Mouse (Mus musculus): Measurements from ENCODE around the gene Tanc1. TPM values are rescaled to one million over a fixed set of nuclear protein-coding genes. Genes with fewer than 3 reads are reported as not detected.

The Tanc1 gene
- polyA plus RNA-seq, 1 experiment from 2014 or later = 52.3 TPM

DNA sequence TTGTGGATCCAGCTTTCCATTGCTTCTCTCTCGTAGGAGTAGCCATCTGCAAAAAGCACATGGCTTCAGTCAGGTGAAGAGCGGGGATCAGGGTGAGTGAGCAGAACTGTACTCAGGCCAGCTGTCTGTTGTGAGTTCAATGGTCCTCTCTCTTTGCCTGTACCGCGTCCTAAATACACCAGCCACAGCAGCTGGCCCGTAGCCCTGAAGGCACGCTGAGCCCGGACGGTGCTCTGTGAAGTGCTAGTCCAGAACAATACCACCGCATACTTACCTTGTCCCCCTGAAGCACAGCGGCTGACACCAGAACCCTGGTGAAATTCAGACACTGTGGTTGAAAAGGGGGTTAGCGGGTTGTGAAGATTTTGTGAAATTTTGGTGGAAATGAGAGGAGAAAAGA lies 241.1 kb downstream of the Tanc1 start:
- Histone ChIP-seq H3K9ac (replicated peaks; ENCODE audit: low read length) (no peak overlapping the region), H3K36me3 (ENCODE audit: insufficient read depth, low read length) (peaks cover 14% of the 10 kb centered on the region), H3K4me1 (ENCODE audit: insufficient read depth, low read length) (no peaks in the 10 kb centered on the region), H3K27ac (ENCODE audit: low read length) (no peak overlapping the region), H3K9me3 (ENCODE audit: low read length) (no peaks in the 10 kb centered on the region), H3K27me3 (ENCODE audit: insufficient read depth, low read length) (no peaks in the 10 kb centered on the region), H3K4me2 (replicated peaks; ENCODE audit: low read depth, low read length) (no peak overlapping the region), H3K4me3 (ENCODE audit: low read length) (no peak overlapping the region)
- 84% methylated on average over 11 of the region's 11 CpGs for WGBS
- ATAC-seq (ENCODE audit: low FRiP score, low TSS enrichment) = no peak; the same call in 1 of the 2 replicates

DNA sequence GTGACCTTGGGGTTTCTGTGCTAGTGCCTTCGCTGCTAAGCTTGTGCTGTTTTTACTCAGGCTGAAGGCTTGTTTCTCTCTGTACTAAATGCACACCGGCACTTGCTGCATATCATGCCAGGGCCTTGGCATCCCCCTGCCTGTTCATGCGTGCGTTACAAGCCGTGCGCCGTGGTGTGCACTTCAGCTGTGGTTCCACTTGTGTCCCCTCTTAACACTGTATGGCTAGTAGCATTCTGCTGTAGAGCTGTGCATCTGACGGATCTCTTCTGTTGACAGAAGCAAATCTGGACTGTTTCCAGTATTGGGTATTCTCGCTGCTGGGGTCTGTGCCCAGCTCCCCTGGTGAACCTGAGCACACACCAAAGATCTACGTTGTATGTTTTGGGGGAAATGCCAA lies 241.7 kb downstream of the Tanc1 start:
- Histone ChIP-seq H3K4me3 (ENCODE audit: low read length) (no peak overlapping the region), H3K9ac (replicated peaks; ENCODE audit: low read length) (no peak overlapping the region), H3K4me2 (replicated peaks; ENCODE audit: low read depth, low read length) (no peak overlapping the region), H3K4me1 (ENCODE audit: insufficient read depth, low read length) (no peaks in the 10 kb centered on the region), H3K27ac (ENCODE audit: low read length) (no peak overlapping the region), H3K9me3 (ENCODE audit: low read length) (no peaks in the 10 kb centered on the region), H3K27me3 (ENCODE audit: insufficient read depth, low read length) (no peaks in the 10 kb centered on the region), H3K36me3 (ENCODE audit: insufficient read depth, low read length) (peaks cover 14% of the 10 kb centered on the region)
- WGBS = 90% methylated on average over 10 of the region's 10 CpGs
- ATAC-seq (ENCODE audit: low FRiP score, low TSS enrichment) = no peak

DNA sequence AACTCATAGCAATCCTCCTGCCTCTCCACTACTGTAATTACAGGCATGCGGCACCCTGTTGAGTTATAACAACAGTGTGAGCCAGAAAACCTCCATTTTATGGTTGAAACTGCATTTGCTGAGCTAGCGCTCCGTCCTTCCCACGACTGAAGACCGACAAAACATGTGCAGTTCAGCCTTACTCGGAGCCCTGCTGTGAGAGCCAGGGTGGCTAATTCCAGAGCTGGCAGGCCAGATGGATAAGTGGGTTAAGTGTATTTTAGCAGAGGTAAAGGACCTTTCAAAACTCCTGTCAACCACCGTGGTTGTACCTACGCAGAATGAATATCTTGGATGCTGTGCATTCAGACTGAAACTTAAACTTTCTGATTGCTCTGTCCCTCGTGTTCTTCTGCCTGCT lies 242.5 kb downstream of the Tanc1 start:
- WGBS = 85% methylated on average over 9 of the region's 9 CpGs
- no peak overlapping the region for H3K27ac ChIP-seq (ENCODE audit: low read length)
- peaks cover 14% of the 10 kb centered on the region for H3K36me3 ChIP-seq (ENCODE audit: insufficient read depth, low read length)
- no peaks in the 10 kb centered on the region for H3K27me3 ChIP-seq (ENCODE audit: insufficient read depth, low read length)
- H3K9me3 ChIP-seq (ENCODE audit: low read length) = no peaks in the 10 kb centered on the region
- no peak overlapping the region for H3K4me3 ChIP-seq (ENCODE audit: low read length)
- H3K4me2 ChIP-seq (replicated peaks; ENCODE audit: low read depth, low read length) = no peak overlapping the region
- no peak overlapping the region for H3K9ac ChIP-seq (replicated peaks; ENCODE audit: low read length)
- no peak for ATAC-seq (ENCODE audit: low FRiP score, low TSS enrichment)
- H3K4me1 ChIP-seq (ENCODE audit: insufficient read depth, low read length) = no peaks in the 10 kb centered on the region

DNA sequence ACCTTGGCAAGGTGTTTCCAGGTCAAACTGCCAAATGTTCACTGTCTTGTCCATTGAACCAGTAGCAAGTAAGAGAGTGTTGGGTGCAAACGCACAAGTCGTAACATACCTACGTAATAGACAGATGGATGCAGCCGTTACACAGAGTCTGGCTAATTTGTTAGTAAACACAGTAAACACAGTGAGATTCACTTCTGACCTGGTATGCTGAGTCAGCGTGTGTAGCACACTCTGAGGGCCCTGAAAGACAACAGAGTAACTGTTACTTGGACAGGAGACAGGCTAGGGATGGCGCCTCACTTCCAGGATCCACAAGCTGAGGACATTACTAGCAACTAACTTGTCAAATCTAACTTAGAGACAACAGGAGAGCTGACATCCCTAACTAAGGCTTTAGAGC lies 250.8 kb downstream of the Tanc1 start:
- Histone ChIP-seq H3K36me3 (ENCODE audit: insufficient read depth, low read length) (peaks cover 4% of the 10 kb centered on the region), H3K9ac (replicated peaks; ENCODE audit: low read length) (no peak overlapping the region)
- 87% methylated on average over 6 of the region's 6 CpGs for WGBS

DNA sequence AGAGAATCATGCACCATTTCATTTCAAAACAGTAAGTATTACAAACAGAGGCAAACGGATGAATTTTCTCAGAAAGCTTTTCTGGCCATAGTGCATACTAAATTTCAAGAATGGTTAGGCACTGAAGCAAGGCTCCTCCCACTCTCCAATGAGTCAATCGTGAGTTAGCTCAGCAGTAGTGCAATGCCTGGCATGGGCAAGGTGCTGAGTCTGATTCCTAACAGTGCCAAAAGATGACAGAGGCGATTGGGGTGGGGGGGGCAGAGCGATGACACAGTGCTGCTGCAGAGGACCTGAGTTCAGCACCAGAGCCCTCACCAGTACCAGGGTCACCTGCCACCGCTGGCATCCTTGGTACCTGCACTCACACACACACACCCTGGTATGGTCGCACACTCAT lies 258.7 kb downstream of the Tanc1 start:
- Histone ChIP-seq H3K36me3 (ENCODE audit: insufficient read depth, low read length) (peaks cover 11% of the 10 kb centered on the region), H3K9ac (replicated peaks; ENCODE audit: low read length) (no peak overlapping the region), H3K4me1 (ENCODE audit: insufficient read depth, low read length) (no peaks in the 10 kb centered on the region), H3K9me3 (ENCODE audit: low read length) (no peaks in the 10 kb centered on the region), H3K27me3 (ENCODE audit: insufficient read depth, low read length) (no peaks in the 10 kb centered on the region), H3K4me2 (replicated peaks; ENCODE audit: low read depth, low read length) (no peak overlapping the region), H3K4me3 (ENCODE audit: low read length) (no peak overlapping the region), H3K27ac (ENCODE audit: low read length) (no peak overlapping the region)
- ATAC-seq (ENCODE audit: low FRiP score, low TSS enrichment) = no peak
- 90% methylated on average over 6 of the region's 6 CpGs for WGBS

More for the DNA sequence above, 250.8 kb downstream of the Tanc1 start:
- H3K4me1 ChIP-seq (ENCODE audit: insufficient read depth, low read length) = no peaks in the 10 kb centered on the region
- H3K4me2 ChIP-seq (replicated peaks; ENCODE audit: low read depth, low read length) = no peak overlapping the region
- no peaks in the 10 kb centered on the region for H3K27me3 ChIP-seq (ENCODE audit: insufficient read depth, low read length)
- no peak overlapping the region for H3K27ac ChIP-seq (ENCODE audit: low read length)
- ATAC-seq (ENCODE audit: low FRiP score, low TSS enrichment) = no peak
- H3K4me3 ChIP-seq (ENCODE audit: low read length) = no peak overlapping the region
- no peaks in the 10 kb centered on the region for H3K9me3 ChIP-seq (ENCODE audit: low read length)

DNA sequence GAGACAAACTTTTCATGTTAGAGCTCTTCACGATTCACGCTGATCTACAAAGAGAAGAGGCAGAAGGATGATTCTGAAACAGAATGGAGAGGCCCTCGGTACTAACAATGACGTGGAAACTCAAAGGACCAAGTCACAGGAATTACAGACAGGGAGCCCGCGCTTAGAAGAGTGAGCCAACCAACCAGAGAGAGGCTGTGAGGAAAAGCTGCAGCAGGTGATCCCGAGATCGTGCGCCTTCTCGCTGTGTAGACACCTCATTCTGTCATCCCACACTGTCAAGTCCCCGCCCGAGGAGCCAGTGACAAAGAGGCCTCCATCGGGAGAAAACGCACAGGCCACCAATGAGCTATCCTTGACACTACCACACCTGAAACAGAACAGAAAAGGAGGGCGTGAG lies 264.6 kb downstream of the Tanc1 start:
- Histone ChIP-seq H3K27me3 (ENCODE audit: insufficient read depth, low read length) (no peaks in the 10 kb centered on the region), H3K27ac (ENCODE audit: low read length) (no peak overlapping the region), H3K4me3 (ENCODE audit: low read length) (no peak overlapping the region), H3K9ac (replicated peaks; ENCODE audit: low read length) (no peak overlapping the region), H3K36me3 (ENCODE audit: insufficient read depth, low read length) (peaks cover 19% of the 10 kb centered on the region), H3K4me1 (ENCODE audit: insufficient read depth, low read length) (peaks cover 5% of the 10 kb centered on the region; the same call in 1 of the 2 replicates), H3K9me3 (ENCODE audit: low read length) (0 out of 2 replicates have a peak, but pooled peaks cover 3% of the 10 kb centered on the region), H3K4me2 (replicated peaks; ENCODE audit: low read depth, low read length) (no peak overlapping the region)
- no peak for ATAC-seq (ENCODE audit: low FRiP score, low TSS enrichment)
- WGBS = 91% methylated on average over 15 of the region's 15 CpGs

DNA sequence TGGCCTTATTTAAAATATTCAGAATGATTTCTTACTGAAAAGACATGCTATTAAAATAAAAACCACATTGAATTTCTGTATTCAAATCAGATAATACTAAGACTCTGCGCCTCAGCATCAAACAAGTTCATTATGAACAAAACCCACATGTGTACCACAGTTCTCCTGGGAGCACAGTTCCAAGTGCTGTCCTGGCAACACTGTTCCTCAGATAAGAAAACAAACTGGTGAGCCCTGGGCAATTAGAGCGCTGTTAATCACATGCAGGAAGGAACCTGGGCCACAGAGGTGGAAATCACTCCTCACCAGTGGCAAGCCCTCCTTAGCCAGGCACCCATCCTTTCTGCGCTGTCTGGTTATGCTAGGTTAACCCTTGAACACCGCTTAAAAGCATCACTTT lies 265.5 kb downstream of the Tanc1 start:
- H3K4me3 ChIP-seq (ENCODE audit: low read length) = no peak overlapping the region
- no peaks in the 10 kb centered on the region for H3K27me3 ChIP-seq (ENCODE audit: insufficient read depth, low read length)
- peaks cover 8% of the 10 kb centered on the region; the same call in 1 of the 2 replicates for H3K4me1 ChIP-seq (ENCODE audit: insufficient read depth, low read length)
- H3K9ac ChIP-seq (replicated peaks; ENCODE audit: low read length) = no peak overlapping the region
- H3K36me3 ChIP-seq (ENCODE audit: insufficient read depth, low read length) = peaks cover 15% of the 10 kb centered on the region; the same call in 1 of the 2 replicates
- no peak overlapping the region for H3K27ac ChIP-seq (ENCODE audit: low read length)
- 80% methylated on average over 4 of the region's 4 CpGs for WGBS
- H3K4me2 ChIP-seq (replicated peaks; ENCODE audit: low read depth, low read length) = no peak overlapping the region
- H3K9me3 ChIP-seq (ENCODE audit: low read length) = 0 out of 2 replicates have a peak, but pooled peaks cover 3% of the 10 kb centered on the region
- ATAC-seq (ENCODE audit: low FRiP score, low TSS enrichment) = no peak

DNA sequence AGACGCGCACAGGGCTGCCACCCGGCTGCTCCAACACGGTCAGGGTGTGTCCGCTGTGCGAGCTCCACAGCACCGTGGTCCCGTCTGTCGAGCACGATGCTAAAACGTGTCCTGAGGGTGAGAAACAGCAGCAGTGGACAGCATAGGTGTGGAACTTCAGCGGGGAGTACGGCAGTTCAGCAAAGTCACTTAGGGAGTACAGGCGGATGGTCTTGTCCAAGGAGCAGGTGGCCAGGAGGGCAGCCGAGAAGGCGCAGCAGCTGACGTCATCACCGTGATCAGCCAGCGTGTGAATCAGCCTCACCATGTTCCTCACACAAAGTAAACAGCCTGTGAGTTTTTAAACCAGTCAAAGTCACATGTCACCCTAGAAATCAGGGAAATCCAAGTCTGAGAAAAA lies 266.4 kb downstream of the Tanc1 start:
- ATAC-seq (ENCODE audit: low FRiP score, low TSS enrichment) = no peak
- Histone ChIP-seq H3K9ac (replicated peaks; ENCODE audit: low read length) (no peak overlapping the region), H3K4me2 (replicated peaks; ENCODE audit: low read depth, low read length) (peak overlapping the region; percentile 27), H3K27ac (ENCODE audit: low read length) (no peak overlapping the region), H3K36me3 (ENCODE audit: insufficient read depth, low read length) (peaks cover 9% of the 10 kb centered on the region; the same call in 1 of the 2 replicates), H3K4me3 (ENCODE audit: low read length) (no peak overlapping the region), H3K9me3 (ENCODE audit: low read length) (0 out of 2 replicates have a peak, but pooled peaks cover 3% of the 10 kb centered on the region), H3K4me1 (ENCODE audit: insufficient read depth, low read length) (peaks cover 8% of the 10 kb centered on the region; the same call in 1 of the 2 replicates), H3K27me3 (ENCODE audit: insufficient read depth, low read length) (no peaks in the 10 kb centered on the region)
- 66% methylated on average over 19 of the region's 19 CpGs for WGBS

DNA sequence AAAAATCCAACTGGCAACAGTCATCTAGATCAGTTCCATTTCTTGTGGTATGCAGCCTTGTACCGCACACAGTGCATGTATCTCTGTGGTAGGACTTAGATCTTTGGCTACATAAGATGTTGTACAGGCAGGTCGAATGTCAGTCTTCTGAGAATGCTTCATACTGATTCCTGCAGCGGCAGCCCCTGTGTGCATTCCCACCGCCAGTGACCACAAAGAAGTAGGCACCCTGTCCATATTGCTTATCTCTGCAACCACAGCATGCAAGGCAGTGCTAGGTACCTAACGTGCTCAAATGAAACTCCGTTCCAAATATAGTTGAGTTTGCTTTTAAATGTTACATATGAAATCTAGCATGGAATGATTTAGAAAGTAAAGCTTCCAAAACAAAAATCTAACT lies 269.6 kb downstream of the Tanc1 start:
- Histone ChIP-seq H3K9me3 (ENCODE audit: low read length) (0 out of 2 replicates have a peak, but pooled peaks cover 3% of the 10 kb centered on the region), H3K4me1 (ENCODE audit: insufficient read depth, low read length) (peaks cover 8% of the 10 kb centered on the region; the same call in 1 of the 2 replicates), H3K4me2 (replicated peaks; ENCODE audit: low read depth, low read length) (peak overlapping the region; percentile 59), H3K27me3 (ENCODE audit: insufficient read depth, low read length) (no peaks in the 10 kb centered on the region), H3K9ac (replicated peaks; ENCODE audit: low read length) (peak overlapping the region; percentile 87), H3K4me3 (ENCODE audit: low read length) (peak overlapping the region; percentile 76), H3K36me3 (ENCODE audit: insufficient read depth, low read length) (peaks cover 9% of the 10 kb centered on the region; the same call in 1 of the 2 replicates), H3K27ac (ENCODE audit: low read length) (no peak overlapping the region)
- 72% methylated on average over 6 of the region's 6 CpGs for WGBS
- ATAC-seq (ENCODE audit: low FRiP score, low TSS enrichment) = no peak

DNA sequence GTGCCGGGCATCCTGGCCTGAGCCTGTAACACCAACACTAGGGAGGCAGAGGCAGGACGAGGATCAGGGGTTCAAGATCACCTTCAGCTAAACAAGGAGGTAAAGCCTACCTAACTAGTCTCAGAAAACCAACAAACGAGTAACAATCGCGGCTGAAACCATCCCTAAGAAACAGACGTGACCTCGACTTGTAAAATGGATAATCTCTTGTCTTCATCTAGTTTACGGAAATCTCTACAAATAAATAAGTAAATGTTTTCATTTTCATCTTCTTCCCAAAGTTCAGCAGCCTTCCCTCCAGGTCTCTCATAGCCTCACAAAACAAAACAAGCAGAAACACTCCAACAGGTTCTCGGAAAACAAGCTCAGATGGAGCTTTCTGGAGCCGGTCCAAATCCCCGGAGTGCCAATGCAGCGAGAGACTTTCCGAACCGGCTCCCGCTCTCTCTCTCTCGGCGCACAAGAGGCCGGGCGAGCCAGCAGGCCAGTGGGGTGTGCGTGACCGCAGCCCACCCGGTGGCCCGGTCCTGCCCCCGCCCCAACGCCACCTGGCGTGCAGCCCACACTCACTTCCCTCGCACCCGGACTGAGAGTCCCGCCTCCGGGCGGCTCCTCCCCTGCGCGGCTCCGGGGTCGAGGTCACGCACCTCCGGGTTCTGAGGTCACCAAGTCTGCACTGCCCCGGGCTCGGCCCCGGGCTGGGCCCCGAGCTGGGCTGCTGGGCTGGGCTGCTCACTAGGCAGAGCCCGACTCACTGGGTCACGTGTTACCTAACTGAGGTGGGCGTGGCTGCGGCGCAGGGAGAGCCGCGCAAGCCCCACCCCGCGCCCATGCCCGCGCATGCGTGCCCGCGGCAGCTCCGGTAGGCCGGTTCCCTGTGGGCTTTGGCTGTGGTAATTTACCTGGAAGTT lies 270.2 kb downstream of the Tanc1 start, which contains the start of gene Wdsub1:
Wdsub1 (minus strand) TSS at position 761 of the 911 bp plus-strand sequence.
- peak; percentile 98 for ATAC-seq (ENCODE audit: low FRiP score, low TSS enrichment)
- no peaks in the 10 kb centered on the region for H3K27me3 ChIP-seq (ENCODE audit: insufficient read depth, low read length)
- WGBS = 4% methylated on average over 56 of the region's 57 CpGs

More for the DNA sequence above, 270.2 kb downstream of the Tanc1 start, which contains the start of gene Wdsub1:
- Histone ChIP-seq H3K27ac (ENCODE audit: low read length) (peak within 1 kb of the TSS; percentile 80), H3K4me1 (ENCODE audit: insufficient read depth, low read length) (peaks cover 8% of the 10 kb centered on the region; the same call in 1 of the 2 replicates), H3K9ac (replicated peaks; ENCODE audit: low read length) (peak within 1 kb of the TSS; percentile 87), H3K36me3 (ENCODE audit: insufficient read depth, low read length) (peaks cover 9% of the 10 kb centered on the region; the same call in 1 of the 2 replicates), H3K4me2 (replicated peaks; ENCODE audit: low read depth, low read length) (peak within 1 kb of the TSS; percentile 59), H3K4me3 (ENCODE audit: low read length) (peak within 1 kb of the TSS; percentile 76), H3K9me3 (ENCODE audit: low read length) (0 out of 2 replicates have a peak, but pooled peaks cover 3% of the 10 kb centered on the region)

Measured in kidney, embryonic 16.5 days (tissue).